In genomic region chr2:19431186-19431585, GRCm38 (mm10) we compare ENCODE assay signal across 9 mouse cellular contexts. TPM values are rescaled to one million over a fixed set of nuclear protein-coding genes. Genes with fewer than 3 reads are reported as not detected.
DNase-seq lines count a peak whose midpoint lies in the region; ATAC-seq and TF ChIP-seq lines count a peak whose summit lies in the region.
"Had no signal": no experiment of that assay in that cellular context is flagged by ENCODE, and none has a peak within 500 bp of the region (broad histone marks: within the 10 kb centered on the region; RNA-seq: fewer than 3 reads in every experiment).

No protein-coding gene starts in this region.

- H3K9me3 ChIP-seq in embryonic facial prominence, embryonic 12.5 days, result no peaks in the 10 kb centered on the region
- H3K9me3 ChIP-seq in hindbrain, embryonic 16.5 days (ENCODE audit: control insufficient read depth, low read length), result no peaks in the 10 kb centered on the region
- H3K9me3 ChIP-seq: liver, embryonic 15.5 days had no signal

- peaks cover 11% of the 10 kb centered on the region for H3K4me1 ChIP-seq in embryonic facial prominence, embryonic 12.5 days
- peaks cover 17% of the 10 kb centered on the region for H3K4me1 ChIP-seq in hindbrain, embryonic 16.5 days (ENCODE audit: control insufficient read depth, insufficient read depth, low read depth, low read length)
- peaks cover 4% of the 10 kb centered on the region for H3K4me1 ChIP-seq in olfactory bulb, adult 2 months (ENCODE audit: control insufficient read depth, insufficient read depth, low read length)
- H3K4me1 ChIP-seq: liver, embryonic 15.5 days had no signal

- 0 out of 2 replicates have a peak, but pooled peaks have one; percentile 41 for ATAC-seq in embryonic facial prominence, embryonic 12.5 days (ENCODE audit: insufficient number of reproducible peaks, insufficient read depth, low FRiP score, low TSS enrichment)
- ATAC-seq in hindbrain, embryonic 16.5 days, result peak; percentile 62

- no peak overlapping the region for H3K27ac ChIP-seq in left cerebral cortex, adult 2 months
- H3K27ac ChIP-seq in embryonic facial prominence, embryonic 12.5 days, result no peak overlapping the region
- H3K27ac ChIP-seq in hindbrain, embryonic 16.5 days (ENCODE audit: low read depth, low read length), result no peak overlapping the region
- no peak overlapping the region for H3K27ac ChIP-seq in olfactory bulb, adult 2 months (ENCODE audit: insufficient read depth, low read depth, low read length)
- H3K27ac ChIP-seq: liver, embryonic 15.5 days had no signal

- H3K9ac ChIP-seq in embryonic facial prominence, embryonic 12.5 days, result no peak overlapping the region
- no peak overlapping the region for H3K9ac ChIP-seq in hindbrain, embryonic 16.5 days (ENCODE audit: low read depth, low read length)
- H3K9ac ChIP-seq: liver, embryonic 15.5 days had no signal

- H3K36me3 ChIP-seq in embryonic facial prominence, embryonic 12.5 days, result no peaks in the 10 kb centered on the region
- H3K36me3 ChIP-seq in hindbrain, embryonic 16.5 days (ENCODE audit: control insufficient read depth, insufficient read depth, low read length), result no peaks in the 10 kb centered on the region
- H3K36me3 ChIP-seq: liver, embryonic 15.5 days had no signal

- H3K4me2 ChIP-seq in embryonic facial prominence, embryonic 12.5 days (replicated peaks), result peak overlapping the region; percentile 33; the same call in 1 of the 2 replicates
- H3K4me2 ChIP-seq in hindbrain, embryonic 16.5 days (ENCODE audit: low read length), result peak overlapping the region; percentile 56
- H3K4me2 ChIP-seq: liver, embryonic 15.5 days had no signal

- WGBS in embryonic facial prominence, embryonic 12.5 days, result 1% methylated on average over 18 of the region's 18 CpGs
- WGBS in hindbrain, embryonic 16.5 days, result under 1% methylated on average over 18 of the region's 18 CpGs
- 2% methylated on average over 18 of the region's 18 CpGs for WGBS in olfactory bulb, adult 2 months

- no peak for TF ChIP-seq POLR2A in olfactory bulb, adult 2 months (IDR thresholded peaks at IDR 0.05; ENCODE audit: insufficient read depth, low read depth, low read length)

- TF ChIP-seq CTCF in left cerebral cortex, adult 2 months (IDR thresholded peaks at IDR 0.05), result peak; percentile 33
- TF ChIP-seq CTCF in olfactory bulb, adult 2 months (IDR thresholded peaks at IDR 0.05; ENCODE audit: insufficient read depth, low read depth, low read length), result peak; percentile 22; the same call in 1 of the 2 replicates

- intact Hi-C loops in left cerebral cortex, adult 2 months (cut with DNase I), result no loop called here

- H3K27me3 ChIP-seq in embryonic facial prominence, embryonic 12.5 days, result peaks cover 91% of the 10 kb centered on the region
- peaks cover 67% of the 10 kb centered on the region for H3K27me3 ChIP-seq in hindbrain, embryonic 16.5 days (replicated peaks; ENCODE audit: control insufficient read depth, insufficient read depth, low read length)

- H3K4me3 ChIP-seq in left cerebral cortex, adult 2 months, result no peak overlapping the region
- peak overlapping the region; percentile 5; the same call in 1 of the 2 replicates for H3K4me3 ChIP-seq in embryonic facial prominence, embryonic 12.5 days
- H3K4me3 ChIP-seq in hindbrain, embryonic 16.5 days (ENCODE audit: low read length), result peak overlapping the region; percentile 37
- no peak overlapping the region for H3K4me3 ChIP-seq in olfactory bulb, adult 2 months (ENCODE audit: insufficient read depth, low read depth, low read length)
- H3K4me3 ChIP-seq: liver, embryonic 15.5 days had no signal

- DNase-seq in left cerebral cortex, adult 2 months (ENCODE audit: extremely low spot score in 1 of 2, low spot score in 2 of 2), result no peak
- DNase-seq in left cerebral cortex, adult 8-10 months (ENCODE audit: low spot score in 2 of 2), result no peak
- DNase-seq in layer of hippocampus, adult 11-12 months (ENCODE audit: low spot score), result no peak
- DNase-seq in urinary bladder, postnatal 36 days (ENCODE audit: low spot score in 2 of 2), result no peak
- no peak for DNase-seq in frontal cortex, postnatal 36 days (ENCODE audit: low spot score in 2 of 2)

RNA-seq across cellular contexts. Expression of gene Ptf1a, which starts 14.3 kb away (rescaled TPM):
- not detected for total RNA-seq in left cerebral cortex, adult 2 months (2021)
- not detected for total RNA-seq in left cerebral cortex, adult 8-10 months (2022)
- 0.15 and 0.28 TPM in 2 replicates for polyA plus RNA-seq in embryonic facial prominence, embryonic 12.5 days (2016; fragmentation: Nextera tagmentation; extraction: Ambion mirVana)
- 1.6 and 1.7 TPM in 2 replicates for polyA plus RNA-seq in hindbrain, embryonic 16.5 days (2015; fragmentation: Nextera tagmentation; extraction: Ambion mirVana)
- not detected in 2 replicates for polyA plus RNA-seq in olfactory bulb, adult 2 months (2012; ENCODE audit: insufficient read depth, insufficient read length, low replicate concordance, missing spikeins)
- polyA plus RNA-seq: liver, embryonic 15.5 days had no signal

RNA-seq across cellular contexts. Expression of gene Msrb2, which starts 59.9 kb away (rescaled TPM):
- total RNA-seq in left cerebral cortex, adult 2 months (2021), result 10 to 100 TPM; 20.6 to 22.8 TPM
- total RNA-seq in left cerebral cortex, adult 8-10 months (2022), result 10 to 100 TPM; 20.3 to 24.7 (median 21.5) TPM
- polyA plus RNA-seq in embryonic facial prominence, embryonic 12.5 days (2016; fragmentation: Nextera tagmentation; extraction: Ambion mirVana), result 25.4 and 27.7 TPM in 2 replicates
- polyA plus RNA-seq in hindbrain, embryonic 16.5 days (2015; fragmentation: Nextera tagmentation; extraction: Ambion mirVana), result 10.5 and 12.9 TPM in 2 replicates
- not detected in 2 replicates for polyA plus RNA-seq in olfactory bulb, adult 2 months (2012; ENCODE audit: insufficient read depth, insufficient read length, low replicate concordance, missing spikeins)

Comparison
In these comparisons a context has a peak if more than half of its experiments do, and no peak if none do; other contexts are left out.
1. H3K4me3 ChIP-seq: peak in embryonic facial prominence, embryonic 12.5 days (single experiment) and hindbrain, embryonic 16.5 days (single experiment); none in left cerebral cortex, adult 2 months (single experiment) and olfactory bulb, adult 2 months (single experiment).